Mouse (Mus musculus): Measurements from ENCODE around the gene Prdx5.

DNA sequence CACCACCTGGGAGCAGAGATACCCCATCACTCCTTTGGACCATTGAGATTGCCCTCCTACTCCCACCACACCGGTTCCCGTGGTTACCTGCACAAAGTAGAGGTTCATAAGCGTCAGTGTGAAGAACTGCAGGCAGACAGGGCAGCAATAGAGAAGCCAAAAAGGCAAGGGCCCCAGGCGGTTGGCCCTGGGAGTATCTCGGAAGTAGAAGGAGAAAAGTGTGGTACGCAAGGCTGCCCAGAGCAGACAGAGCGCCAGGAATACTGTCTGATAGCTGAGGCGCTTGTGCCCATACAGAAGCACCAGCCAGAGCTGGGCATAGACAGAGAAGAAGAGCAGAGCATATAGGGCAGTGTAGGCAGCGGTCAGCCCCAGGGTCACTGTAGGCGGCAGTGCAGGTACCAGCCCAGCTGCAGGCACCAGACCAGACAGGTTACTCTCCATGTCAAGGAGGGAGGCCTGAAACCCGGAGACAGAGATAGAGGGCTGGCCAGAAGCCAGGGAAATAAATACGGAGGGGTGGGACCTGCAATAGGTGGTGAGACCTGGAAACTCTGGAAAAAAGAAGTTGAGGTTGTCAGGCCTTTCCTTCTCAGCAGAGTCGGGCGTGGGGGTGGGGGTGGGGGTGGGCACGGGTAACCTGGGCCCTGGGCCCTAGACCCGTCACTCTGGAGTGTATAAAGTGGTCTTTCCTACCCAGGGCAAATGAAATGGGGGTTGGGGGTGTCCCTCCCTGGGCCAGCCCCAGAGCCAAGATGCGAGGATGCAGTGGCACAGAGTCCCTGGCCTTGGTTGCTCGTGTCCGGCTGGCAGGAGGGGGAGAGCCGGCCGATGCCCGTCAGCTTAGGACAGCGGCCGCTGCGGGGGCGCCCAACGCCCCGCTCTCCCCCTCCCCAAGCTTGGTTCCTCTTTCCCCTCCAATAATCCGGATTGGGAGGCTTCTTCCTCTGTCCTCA is 30.8 kb upstream of the Prdx5 start:
- no peak for TF ChIP-seq CTCF (IDR thresholded peaks at IDR 0.05; ENCODE audit: borderline replicate concordance, extremely low read depth, insufficient read depth, insufficient read length)
- TF ChIP-seq POLR2A (IDR thresholded peaks at IDR 0.05; ENCODE audit: borderline replicate concordance, extremely low read depth, insufficient read depth, insufficient read length, poor library complexity, severe bottlenecking), result no peak
